Mouse (Mus musculus) lung, postnatal 25 days (tissue): ENCODE measurements around the gene Hist1h2ag.
A peak's percentile ranks its signal among the peaks of the same experiment; 100 is the strongest.

Experiments
- DNase-seq: peaks from one replicate; pipeline ENCODE4 v3.0.0; 2022; ENCODE audit warnings: low spot score

The Hist1h2ag gene

GRCm38 (mm10) chr13:22008707-22009106, 34.0 kb downstream of the Hist1h2ag start:
- no peak for DNase-seq

GRCm38 (mm10) chr13:22007872-22008271, 34.9 kb downstream of the Hist1h2ag start:
- no peak for DNase-seq

- DNase-seq: no peak
These were observed 35.6 kb downstream of the Hist1h2ag start for GRCm38 (mm10) chr13:22007121-22007510.

- DNase-seq: peak; percentile 51
These were observed 36.2 kb downstream of the Hist1h2ag start for GRCm38 (mm10) chr13:22006334-22007120.

GRCm38 (mm10) chr13:22005605-22006333, 37.0 kb downstream of the Hist1h2ag start:
- DNase-seq: peak; percentile 38

GRCm38 (mm10) chr13:22001823-22002222, 40.9 kb downstream of the Hist1h2ag start:
- no peak for DNase-seq

- no peak for DNase-seq
These were observed 41.4 kb downstream of the Hist1h2ag start for GRCm38 (mm10) chr13:22001346-22001745.

- DNase-seq: no peak
These were observed 43.6 kb downstream of the Hist1h2ag start for GRCm38 (mm10) chr13:21999147-21999546.

GRCm38 (mm10) chr13:21998412-21998811, 44.3 kb downstream of the Hist1h2ag start:
- DNase-seq: no peak

- no peak for DNase-seq
These were observed 44.9 kb downstream of the Hist1h2ag start for GRCm38 (mm10) chr13:21997821-21998220.

- no peak for DNase-seq
These were observed 45.4 kb downstream of the Hist1h2ag start for GRCm38 (mm10) chr13:21997201-21997820.

GRCm38 (mm10) chr13:21996840-21997185, 45.9 kb downstream of the Hist1h2ag start:
- no peak for DNase-seq

- no peak for DNase-seq
These were observed 46.5 kb downstream of the Hist1h2ag start for GRCm38 (mm10) chr13:21996101-21996839.

GRCm38 (mm10) chr13:21995331-21995914, 47.3 kb downstream of the Hist1h2ag start:
- DNase-seq: no peak

GRCm38 (mm10) chr13:21994896-21995295, 47.8 kb downstream of the Hist1h2ag start:
- DNase-seq: no peak

GRCm38 (mm10) chr13:21993957-21994738, 48.6 kb downstream of the Hist1h2ag start:
- DNase-seq: no peak

GRCm38 (mm10) chr13:21992550-21992949, 50.2 kb downstream of the Hist1h2ag start:
- DNase-seq: no peak
